Mouse (Mus musculus) limb, embryonic 14.5 days (tissue): Measurements from ENCODE around the gene Tor2a. TPM values are rescaled to one million over a fixed set of nuclear protein-coding genes. Genes with fewer than 3 reads are reported as not detected.

Source experiments
- ATAC-seq: fragments of 200-750 bp; cut with Nextera tagmentation; 2 replicates; pipeline ENCODE4 v1.8.0; 2017; ENCODE audit warnings: low read depth, moderate number of reproducible peaks, moderate TSS enrichment; ENCODE audit not compliant: low FRiP score
- DNase-seq: peaks from one replicate; pipeline ENCODE4 v3.0.0-alpha.2; 2015; ENCODE audit warnings: low spot score
- H3K27ac ChIP-seq: fragments of 300-500 bp; sonication (generic); replicated peaks from 2 replicates; pipeline ENCODE4 v1.5.1; 2014; ENCODE audit warnings: low read depth, mild to moderate bottlenecking, low read length, moderate library complexity, mixed read lengths
- H3K27me3 ChIP-seq: fragments of 300-500 bp; sonication (generic); 2 replicates; pipeline ENCODE4 v1.6.1; 2014; ENCODE audit warnings: low read length, mixed read lengths; ENCODE audit not compliant: control insufficient read depth, insufficient read depth
- H3K36me3 ChIP-seq: fragments of 300-500 bp; sonication (generic); 2 replicates; pipeline ENCODE4 v1.6.1; 2014; ENCODE audit warnings: mild to moderate bottlenecking, low read length, moderate library complexity, mixed read lengths; ENCODE audit not compliant: control insufficient read depth, insufficient read depth
- H3K4me1 ChIP-seq: fragments of 300-500 bp; sonication (generic); 2 replicates; pipeline ENCODE4 v1.6.1; 2014; ENCODE audit warnings: antibody characterized with exemption, low read length, mixed read lengths; ENCODE audit not compliant: control insufficient read depth, insufficient read depth
- H3K4me2 ChIP-seq: fragments of 300-500 bp; sonication (generic); replicated peaks from 2 replicates; pipeline ENCODE4 v1.6.1; 2014; ENCODE audit warnings: low read depth, mild to moderate bottlenecking, low read length, moderate library complexity; ENCODE audit not compliant: severe bottlenecking
- H3K4me3 ChIP-seq: fragments of 300-500 bp; sonication (generic); replicated peaks from 2 replicates; pipeline ENCODE4 v1.5.1; 2014; ENCODE audit warnings: low read length
- H3K9ac ChIP-seq: fragments of 300-500 bp; sonication (generic); 2 replicates; pipeline ENCODE4 v1.6.1; 2014; ENCODE audit warnings: mild to moderate bottlenecking, low read depth, low read length, moderate library complexity; ENCODE audit not compliant: severe bottlenecking
- H3K9me3 ChIP-seq: fragments of 300-500 bp; sonication (generic); 2 replicates; pipeline ENCODE4 v1.6.1; 2016; ENCODE audit warnings: low read length; ENCODE audit not compliant: control insufficient read depth
- POLR2A ChIP-seq: fragments of 200-500 bp; IDR thresholded peaks from 2 replicates; pipeline ENCODE4 v1.8.0; 2012; ENCODE audit warnings: inconsistent platforms, mild to moderate bottlenecking, moderate library complexity, borderline replicate concordance; ENCODE audit not compliant: insufficient read depth, insufficient read length; ENCODE audit errors: extremely low read depth
- WGBS: fragments of 180-500 bp; shearing (Covaris S2); extraction: QIAGEN DNeasy Blood & Tissue Kit; methylation state at CpG from one replicate; pipeline ENCODE4 v1.1.7; 2014; 5-methylcytosine and 5-hydroxymethylcytosine counted together
- polyA plus RNA-seq, 2 experiments: library from polyadenylated mRNA; depleted of rRNA in 1 of 2; stranded (reverse) in 1 of 2; unstranded in 1 of 2; fragments of >200 nt; fragmentation: Nextera tagmentation in 1 of 2; extraction: Ambion mirVana in 1 of 2; gene quantifications; 2 replicates each; pipeline versions ENCODE4 v1.2.1 to v1.2.3; 2012 to 2014

Tor2a gene
- polyA plus RNA-seq, 2 experiments: 81.2 to 82.6 TPM

GRCm38 (mm10) chr2:32761859-32762258 is 4.8 kb downstream of the Tor2a start:
- WGBS: 85% methylated on average over 4 of the region's 4 CpGs
- H3K4me1 ChIP-seq: peaks cover 2% of the 10 kb centered on the region; the same call in 1 of the 2 replicates
- DNase-seq (no peak), ATAC-seq (no peak)
- no peak overlapping the region for H3K9ac ChIP-seq
- peaks cover 34% of the 10 kb centered on the region for H3K36me3 ChIP-seq
- H3K4me3 ChIP-seq: no peak overlapping the region
- H3K9me3 ChIP-seq: no peaks in the 10 kb centered on the region
- no peaks in the 10 kb centered on the region for H3K27me3 ChIP-seq
- no peak overlapping the region for H3K27ac ChIP-seq
- no peak for TF ChIP-seq POLR2A
- no peak overlapping the region for H3K4me2 ChIP-seq

- Histone ChIP-seq H3K27me3 (no peaks in the 10 kb centered on the region), H3K4me2 (no peak overlapping the region), H3K36me3 (peaks cover 34% of the 10 kb centered on the region), H3K9ac (no peak overlapping the region), H3K4me1 (no peaks in the 10 kb centered on the region; the same call in 1 of the 2 replicates), H3K4me3 (no peak overlapping the region), H3K27ac (no peak overlapping the region), H3K9me3 (no peaks in the 10 kb centered on the region)
- DNase-seq: no peak
- WGBS: 82% methylated on average over 3 of the region's 3 CpGs
- no peak for TF ChIP-seq POLR2A
- ATAC-seq: no peak
These were observed 6.3 kb downstream of the Tor2a start for GRCm38 (mm10) chr2:32763353-32763752.

- no peak for ATAC-seq
- WGBS: 71% methylated on average over 12 of the region's 12 CpGs
- no peak overlapping the region for H3K4me3 ChIP-seq
These were observed 10.2 kb downstream of the Tor2a start for GRCm38 (mm10) chr2:32767241-32767640.

GRCm38 (mm10) chr2:32768661-32769285 is 11.7 kb downstream of the Tor2a start:
- 46% methylated on average over 19 of the region's 19 CpGs for WGBS
- Histone ChIP-seq H3K27me3 (no peaks in the 10 kb centered on the region), H3K4me3 (no peak overlapping the region), H3K4me1 (no peaks in the 10 kb centered on the region), H3K36me3 (no peaks in the 10 kb centered on the region), H3K9ac (no peak overlapping the region), H3K4me2 (no peak overlapping the region), H3K9me3 (no peaks in the 10 kb centered on the region), H3K27ac (no peak overlapping the region)
- ATAC-seq (no peak), DNase-seq (peak; percentile 15)
- no peak for TF ChIP-seq POLR2A

More at GRCm38 (mm10) chr2:32767241-32767640, 10.2 kb downstream of the Tor2a start:
- H3K4me1 ChIP-seq: no peaks in the 10 kb centered on the region
- H3K9ac ChIP-seq: no peak overlapping the region
- H3K36me3 ChIP-seq: peaks cover 9% of the 10 kb centered on the region; the same call in 1 of the 2 replicates
- H3K4me2 ChIP-seq: no peak overlapping the region
- no peaks in the 10 kb centered on the region for H3K27me3 ChIP-seq
- no peaks in the 10 kb centered on the region for H3K9me3 ChIP-seq
- no peak overlapping the region for H3K27ac ChIP-seq
- no peak for TF ChIP-seq POLR2A
- no peak for DNase-seq

GRCm38 (mm10) chr2:32769327-32770085 is 12.5 kb downstream of the Tor2a start:
- WGBS: 95% methylated on average over 5 of the region's 5 CpGs
- DNase-seq (no peak), ATAC-seq (no peak)
- no peaks in the 10 kb centered on the region for H3K27me3 ChIP-seq
- no peak overlapping the region for H3K9ac ChIP-seq
- no peak overlapping the region for H3K4me2 ChIP-seq
- H3K4me3 ChIP-seq: no peak overlapping the region
- H3K9me3 ChIP-seq: no peaks in the 10 kb centered on the region
- H3K36me3 ChIP-seq: no peaks in the 10 kb centered on the region
- TF ChIP-seq POLR2A: no peak
- no peaks in the 10 kb centered on the region for H3K4me1 ChIP-seq
- H3K27ac ChIP-seq: no peak overlapping the region
